8 mouse cellular contexts compared by ENCODE assay signal in genomic region chr11:100414021-100414913, GRCm38 (mm10). TPM values are rescaled to one million over a fixed set of nuclear protein-coding genes. Genes with fewer than 3 reads are reported as not detected.
A peak's percentile ranks its signal among the peaks of the same experiment; 100 is the strongest.
DNase-seq lines count a peak whose midpoint lies in the region; ATAC-seq and TF ChIP-seq lines count a peak whose summit lies in the region.

Gene P3h4, minus strand, starts transcription at chr11:100414836.

- H3K9ac ChIP-seq in forebrain, embryonic 12.5 days, result peak within 1 kb of the TSS; percentile 61
- H3K9ac ChIP-seq in heart, embryonic 16.5 days (ENCODE audit: low read length), result peak within 1 kb of the TSS; percentile 74
- peak within 1 kb of the TSS; percentile 66 for H3K9ac ChIP-seq in liver, postnatal 0 days (replicated peaks)
- H3K9ac ChIP-seq in neural tube, embryonic 13.5 days, result peak within 1 kb of the TSS; percentile 79

- H3K4me1 ChIP-seq in brown adipose tissue, adult 24 weeks (ENCODE audit: control insufficient read depth, insufficient read depth, insufficient read length, low read length), result no peaks in the 10 kb centered on the region; the same call in 1 of the 2 replicates
- peaks cover 39% of the 10 kb centered on the region for H3K4me1 ChIP-seq in forebrain, embryonic 12.5 days
- peaks cover 26% of the 10 kb centered on the region for H3K4me1 ChIP-seq in heart, embryonic 16.5 days (ENCODE audit: control insufficient read depth, insufficient read depth, low read length)
- H3K4me1 ChIP-seq in liver, postnatal 0 days (ENCODE audit: insufficient read depth), result no peaks in the 10 kb centered on the region
- peaks cover 41% of the 10 kb centered on the region for H3K4me1 ChIP-seq in neural tube, embryonic 13.5 days (replicated peaks)

- H3K27ac ChIP-seq in brown adipose tissue, adult 24 weeks (replicated peaks; ENCODE audit: low read depth, low read length), result peak within 1 kb of the TSS; percentile 46; the same call in 1 of the 2 replicates
- H3K27ac ChIP-seq in forebrain, embryonic 12.5 days, result peak within 1 kb of the TSS; percentile 37
- peak within 1 kb of the TSS; percentile 95 for H3K27ac ChIP-seq in heart, embryonic 16.5 days (ENCODE audit: low read length)
- peak within 1 kb of the TSS; percentile 39; the same call in 1 of the 2 replicates for H3K27ac ChIP-seq in liver, postnatal 0 days (ENCODE audit: low read depth)
- H3K27ac ChIP-seq in neural tube, embryonic 13.5 days (replicated peaks), result peak within 1 kb of the TSS; percentile 79

- H3K36me3 ChIP-seq in forebrain, embryonic 12.5 days (replicated peaks), result no peaks in the 10 kb centered on the region
- H3K36me3 ChIP-seq in heart, embryonic 16.5 days (ENCODE audit: control insufficient read depth, insufficient read depth), result peaks cover 3% of the 10 kb centered on the region
- no peaks in the 10 kb centered on the region for H3K36me3 ChIP-seq in liver, postnatal 0 days (replicated peaks; ENCODE audit: insufficient read depth, low read length)
- H3K36me3 ChIP-seq in neural tube, embryonic 13.5 days, result no peaks in the 10 kb centered on the region

- ATAC-seq in forebrain, embryonic 12.5 days (ENCODE audit: low FRiP score), result peak; percentile 89
- peak; percentile 92 for ATAC-seq in heart, embryonic 16.5 days (replicated peaks; ENCODE audit: extremely low read depth, insufficient read depth, low FRiP score)
- ATAC-seq in liver, postnatal 0 days, result peak; percentile 90
- ATAC-seq in neural tube, embryonic 13.5 days (ENCODE audit: low read depth), result peak; percentile 95

- peak; percentile 70 for TF ChIP-seq CTCF in liver, postnatal 0 days (IDR thresholded peaks at IDR 0.05; ENCODE audit: low read depth)

- peaks cover 40% of the 10 kb centered on the region for H3K27me3 ChIP-seq in forebrain, embryonic 12.5 days
- no peaks in the 10 kb centered on the region for H3K27me3 ChIP-seq in heart, embryonic 16.5 days (ENCODE audit: control insufficient read depth, insufficient read depth, low read length)
- peaks cover 34% of the 10 kb centered on the region for H3K27me3 ChIP-seq in liver, postnatal 0 days (ENCODE audit: insufficient read depth, low read length)
- peaks cover 32% of the 10 kb centered on the region for H3K27me3 ChIP-seq in neural tube, embryonic 13.5 days

- peak; percentile 34 to 51 for DNase-seq in CD8-positive naive resting alpha-beta T cell, adult 2 months (ENCODE audit: low read depth in 2 of 2, low spot score in 2 of 2)
- peak; percentile 91 for DNase-seq in kidney, postnatal 14 days
- peak; percentile 78 for DNase-seq in liver, postnatal 0 days
- DNase-seq in testis, postnatal 10 days (ENCODE audit: low spot score), result peak; percentile 88

- 1% methylated on average over 93 of the region's 93 CpGs for WGBS in forebrain, embryonic 12.5 days
- 1% methylated on average over 93 of the region's 93 CpGs for WGBS in heart, embryonic 16.5 days
- WGBS in liver, postnatal 0 days (ENCODE audit: insufficient replicate concordance), result 3% methylated on average over 81 of the region's 93 CpGs
- WGBS in neural tube, embryonic 13.5 days, result 1% methylated on average over 93 of the region's 93 CpGs

- H3K9me3 ChIP-seq in forebrain, embryonic 12.5 days, result no peaks in the 10 kb centered on the region
- H3K9me3 ChIP-seq in heart, embryonic 16.5 days (replicated peaks; ENCODE audit: control insufficient read depth, low read length), result no peaks in the 10 kb centered on the region
- no peaks in the 10 kb centered on the region for H3K9me3 ChIP-seq in liver, postnatal 0 days (ENCODE audit: low read length)
- H3K9me3 ChIP-seq in neural tube, embryonic 13.5 days, result no peaks in the 10 kb centered on the region

- no peak for TF ChIP-seq EP300 in liver, postnatal 0 days (IDR thresholded peaks at IDR 0.05; ENCODE audit: low read depth)

- peak within 1 kb of the TSS; percentile 77 for H3K4me3 ChIP-seq in brown adipose tissue, adult 24 weeks (ENCODE audit: insufficient read depth, low read depth, low read length)
- H3K4me3 ChIP-seq in forebrain, embryonic 12.5 days (replicated peaks), result peak within 1 kb of the TSS; percentile 54
- peak within 1 kb of the TSS; percentile 60 for H3K4me3 ChIP-seq in heart, embryonic 16.5 days (ENCODE audit: low read length)
- H3K4me3 ChIP-seq in liver, postnatal 0 days (ENCODE audit: low read depth, low read length), result peak within 1 kb of the TSS; percentile 46
- H3K4me3 ChIP-seq in neural tube, embryonic 13.5 days, result peak within 1 kb of the TSS; percentile 63

- H3K4me2 ChIP-seq in forebrain, embryonic 12.5 days, result peak within 1 kb of the TSS; percentile 74
- H3K4me2 ChIP-seq in heart, embryonic 16.5 days (ENCODE audit: low read depth, low read length), result peak within 1 kb of the TSS; percentile 87
- H3K4me2 ChIP-seq in liver, postnatal 0 days (ENCODE audit: low read depth, low read length), result peak within 1 kb of the TSS; percentile 82
- peak within 1 kb of the TSS; percentile 65 for H3K4me2 ChIP-seq in neural tube, embryonic 13.5 days

RNA-seq across cellular contexts. Expression of gene P3h4, which starts in this region (rescaled TPM):
- 5.7 and 9.8 TPM in 2 replicates for polyA plus RNA-seq in brown adipose tissue, adult 24 weeks (2012; ENCODE audit: insufficient read depth, insufficient read length, missing spikeins)
- polyA plus RNA-seq in forebrain, embryonic 12.5 days (2016; fragmentation: Nextera tagmentation; extraction: Ambion mirVana), result 15.9 and 18.9 TPM in 2 replicates
- 50.8 and 52.6 TPM in 2 replicates for polyA plus RNA-seq in heart, embryonic 16.5 days (2015; fragmentation: Nextera tagmentation; extraction: Ambion mirVana)
- polyA plus RNA-seq in liver, postnatal 0 days (2015; fragmentation: Nextera tagmentation; extraction: Ambion mirVana), result 3.4 and 4.6 TPM in 2 replicates
- 24.6 and 27.6 TPM in 2 replicates for polyA plus RNA-seq in neural tube, embryonic 13.5 days (2015; fragmentation: Nextera tagmentation; extraction: Ambion mirVana)

Comparison
In these comparisons a context has a peak if more than half of its experiments do, and no peak if none do; other contexts are left out.
1. Peak in every context shown above with its lines: DNase-seq, ATAC-seq, H3K4me3 ChIP-seq and H3K27ac ChIP-seq.
2. H3K27ac ChIP-seq: peak in every context shown above with its lines; median percentile 95 in heart, embryonic 16.5 days; 79 in neural tube, embryonic 13.5 days; 46 in brown adipose tissue, adult 24 weeks; 39 in liver, postnatal 0 days; 37 in forebrain, embryonic 12.5 days.